Mouse (Mus musculus) liver, adult 2 months (tissue): ENCODE results near the gene Gm3233.
"Not testable (repeated sequence)": the region's sequence is repeated elsewhere in the genome, so short reads cannot be mapped to it uniquely, and the experiment has no call there.

ENCODE experiments used
- CTCF ChIP-seq: fragments of 200-500 bp; IDR thresholded peaks from 2 replicates; pipeline ENCODE4 v1.5.1; 2011; ENCODE audit warnings: low read depth, low read length, control low read depth
- POLR2A ChIP-seq: fragments of 200-500 bp; IDR thresholded peaks from 2 replicates; pipeline ENCODE4 v1.6.1; 2011; ENCODE audit warnings: low read length, control low read depth; ENCODE audit not compliant: insufficient read depth; ENCODE audit errors: extremely low read depth

DNA sequence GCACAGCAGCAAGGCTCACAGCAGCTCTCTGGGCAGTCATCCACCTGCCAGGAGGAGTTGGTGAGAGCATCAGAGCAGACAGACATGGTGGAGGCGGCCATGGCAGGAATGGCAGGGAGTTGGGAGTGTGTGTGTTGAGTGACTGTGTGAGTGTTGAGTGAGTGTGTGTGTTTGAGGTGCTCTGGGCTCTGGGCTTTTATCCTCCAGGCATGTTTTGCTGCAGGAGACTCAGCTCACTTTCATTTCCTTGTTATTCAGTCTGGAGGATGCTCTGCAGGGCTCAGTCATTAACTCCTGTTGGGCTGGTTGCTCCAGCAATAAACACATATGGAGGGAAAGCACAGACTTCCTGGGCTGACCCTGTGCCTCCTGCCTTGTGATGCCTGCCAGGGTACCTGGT, 17.4 kb upstream of the Gm3233 start, which contains the start of gene Gm7138:
- TF ChIP-seq CTCF, POLR2A: not testable (repeated sequence)
